Mouse (Mus musculus): Measurements from ENCODE around the gene Spata25.

GRCm38 (mm10) chr2:164787779-164788178 is 40.6 kb downstream of the Spata25 start:
- TF ChIP-seq POLR2A (IDR thresholded peaks at IDR 0.05; ENCODE audit: insufficient read length, low read depth) (no peak), TCF12 (IDR thresholded peaks at IDR 0.05; ENCODE audit: insufficient read depth, poor library complexity, severe bottlenecking) (no peak), E2F4 (IDR thresholded peaks at IDR 0.05; ENCODE audit: insufficient read depth) (no peak), MYOD1 (IDR thresholded peaks at IDR 0.05; ENCODE audit: control insufficient read depth in 1 of 3, insufficient read length in 2 of 3, low read depth in 2 of 3) (no peak), MYOG (IDR thresholded peaks at IDR 0.05; ENCODE audit: control insufficient read depth in 1 of 3, insufficient read depth in 1 of 3, insufficient read length in 2 of 3, low read depth in 2 of 3) (no peak), MAX (IDR thresholded peaks at IDR 0.05; ENCODE audit: low read depth) (no peak), TCF3 (IDR thresholded peaks at IDR 0.05; ENCODE audit: insufficient read length, low read depth) (no peak), CEBPB (IDR thresholded peaks at IDR 0.05; ENCODE audit: insufficient read depth, poor library complexity, severe bottlenecking) (no peak), POLR2AphosphoS2 (IDR thresholded peaks at IDR 0.05; ENCODE audit: insufficient read length, low read depth) (no peak), REST (IDR thresholded peaks at IDR 0.05; ENCODE audit: insufficient read depth, insufficient read length) (no peak), USF1 (IDR thresholded peaks at IDR 0.05; ENCODE audit: low read depth) (no peak), SRF (IDR thresholded peaks at IDR 0.05; ENCODE audit: control insufficient read depth, insufficient read length, low read depth) (no peak)
